Mouse (Mus musculus) urinary bladder, postnatal 10 days (tissue): ENCODE measurements around the gene Vps18.

Source experiments
- DNase-seq: peaks from one replicate; pipeline ENCODE4 v3.0.0; 2022; ENCODE audit warnings: low spot score

Gene Vps18

DNA sequence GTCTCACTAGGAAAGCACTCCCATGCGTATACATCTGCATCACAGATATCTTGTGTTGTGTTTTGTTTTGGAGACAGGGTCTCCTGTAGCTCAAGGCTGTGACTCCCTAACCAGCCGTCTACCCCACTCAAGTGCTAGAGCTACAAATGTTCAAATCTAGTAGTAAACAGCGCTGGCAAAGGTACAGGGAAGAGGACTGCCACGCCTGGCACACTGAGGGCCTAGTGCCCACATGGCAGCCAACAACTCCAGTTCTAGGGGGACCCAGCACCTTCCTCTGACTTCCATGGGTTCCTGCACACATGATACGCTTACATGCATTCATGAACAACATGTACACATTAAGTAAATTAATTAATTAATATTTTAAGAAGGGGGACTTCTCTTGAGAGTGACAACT is 3.7 kb downstream of the Vps18 start:
- DNase-seq: no peak

DNA sequence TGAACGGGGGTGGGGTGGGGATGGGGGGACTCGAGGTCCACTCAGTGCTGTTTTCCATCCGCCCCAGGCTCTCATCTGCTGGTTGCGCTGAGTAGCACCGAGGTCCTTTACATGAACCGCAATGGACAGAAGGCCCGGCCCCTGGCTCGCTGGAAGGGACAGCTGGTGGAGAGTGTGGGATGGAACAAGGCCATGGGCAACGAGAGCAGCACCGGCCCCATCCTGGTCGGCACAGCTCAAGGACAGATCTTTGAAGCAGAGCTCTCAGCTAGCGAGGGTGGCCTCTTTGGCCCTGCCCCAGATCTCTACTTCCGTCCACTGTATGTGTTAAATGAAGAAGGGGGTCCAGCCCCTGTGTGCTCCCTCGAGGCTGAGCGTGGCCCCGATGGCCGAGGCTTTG is 4.3 kb downstream of the Vps18 start:
- no peak for DNase-seq

DNA sequence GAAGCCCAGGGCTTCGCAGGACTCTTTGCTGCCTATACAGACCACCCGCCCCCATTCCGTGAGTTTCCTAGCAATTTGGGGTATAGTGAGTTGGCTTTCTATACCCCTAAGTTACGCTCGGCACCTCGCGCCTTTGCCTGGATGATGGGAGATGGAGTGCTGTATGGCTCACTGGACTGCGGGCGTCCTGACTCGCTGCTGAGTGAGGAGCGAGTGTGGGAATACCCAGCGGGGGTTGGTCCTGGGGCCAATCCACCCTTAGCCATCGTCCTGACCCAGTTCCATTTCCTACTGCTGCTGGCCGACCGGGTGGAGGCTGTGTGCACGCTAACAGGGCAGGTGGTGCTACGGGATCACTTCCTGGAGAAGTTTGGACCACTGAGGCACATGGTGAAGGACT is 4.8 kb downstream of the Vps18 start:
- no peak for DNase-seq

DNA sequence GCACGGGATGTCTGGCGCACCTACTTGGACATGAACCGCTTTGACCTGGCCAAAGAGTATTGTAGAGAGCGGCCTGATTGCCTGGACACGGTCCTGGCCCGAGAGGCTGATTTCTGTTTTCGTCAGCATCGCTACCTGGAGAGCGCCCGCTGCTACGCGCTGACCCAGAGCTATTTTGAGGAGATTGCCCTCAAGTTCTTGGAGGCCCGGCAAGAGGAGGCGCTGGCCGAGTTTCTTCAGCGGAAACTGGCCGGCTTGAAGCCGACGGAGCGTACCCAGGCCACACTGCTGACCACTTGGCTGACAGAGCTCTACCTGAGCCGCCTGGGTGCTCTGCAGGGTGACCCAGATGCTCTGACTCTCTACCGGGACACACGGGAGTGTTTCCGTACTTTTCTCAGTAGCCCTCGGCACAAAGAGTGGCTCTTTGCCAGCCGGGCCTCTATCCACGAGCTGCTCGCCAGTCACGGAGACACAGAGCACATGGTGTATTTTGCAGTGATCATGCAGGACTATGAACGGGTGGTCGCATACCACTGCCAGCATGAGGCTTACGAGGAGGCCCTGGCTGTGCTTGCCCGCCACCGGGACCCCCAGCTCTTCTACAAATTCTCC is 5.3 kb downstream of the Vps18 start:
- DNase-seq: no peak

DNA sequence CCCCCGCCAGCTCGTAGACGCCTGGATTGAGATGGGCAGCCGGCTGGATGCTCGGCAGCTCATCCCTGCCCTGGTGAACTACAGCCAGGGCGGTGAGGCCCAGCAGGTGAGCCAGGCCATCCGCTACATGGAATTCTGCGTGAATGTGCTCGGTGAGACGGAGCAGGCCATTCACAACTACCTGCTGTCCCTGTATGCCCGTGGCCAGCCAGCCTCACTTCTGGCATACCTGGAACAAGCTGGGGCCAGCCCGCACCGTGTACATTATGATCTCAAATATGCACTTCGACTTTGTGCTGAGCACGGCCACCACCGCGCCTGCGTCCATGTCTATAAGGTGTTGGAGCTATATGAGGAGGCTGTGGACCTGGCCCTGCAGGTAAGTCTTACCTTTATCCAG is 5.9 kb downstream of the Vps18 start:
- no peak for DNase-seq

DNA sequence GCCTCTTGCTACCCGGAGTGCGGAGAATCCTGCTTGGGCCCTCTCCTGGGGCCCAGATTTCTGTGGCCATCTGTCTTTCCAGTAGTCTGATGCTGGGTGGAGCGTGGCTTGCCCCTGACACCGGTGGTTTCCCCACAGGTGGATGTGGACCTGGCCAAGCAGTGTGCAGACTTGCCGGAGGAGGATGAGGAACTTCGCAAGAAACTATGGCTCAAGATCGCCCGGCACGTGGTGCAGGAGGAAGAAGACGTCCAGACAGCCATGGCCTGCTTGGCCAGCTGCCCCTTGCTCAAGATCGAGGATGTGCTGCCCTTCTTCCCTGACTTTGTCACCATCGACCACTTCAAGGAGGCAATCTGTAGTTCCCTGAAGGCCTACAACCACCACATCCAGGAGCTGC is 8.2 kb downstream of the Vps18 start:
- no peak for DNase-seq

DNA sequence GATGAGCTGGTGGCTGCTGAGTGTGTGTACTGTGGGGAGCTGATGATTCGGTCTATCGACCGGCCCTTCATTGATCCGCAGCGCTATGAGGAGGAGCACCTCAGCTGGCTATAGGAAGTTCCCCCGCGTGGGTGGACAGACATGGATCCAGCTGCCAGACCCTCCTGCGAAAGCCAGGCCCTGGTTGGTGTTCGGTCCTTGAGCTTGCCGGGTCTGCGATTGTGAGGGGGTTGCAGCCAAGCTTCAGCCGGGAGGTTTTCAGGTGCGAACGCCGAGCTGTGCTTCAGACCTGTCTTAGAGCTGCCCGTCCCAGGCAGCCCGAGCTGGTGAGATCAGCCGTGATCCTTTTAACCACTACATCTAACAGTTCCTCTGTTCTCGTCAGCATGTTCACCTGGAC is 9.0 kb downstream of the Vps18 start:
- DNase-seq: no peak

DNA sequence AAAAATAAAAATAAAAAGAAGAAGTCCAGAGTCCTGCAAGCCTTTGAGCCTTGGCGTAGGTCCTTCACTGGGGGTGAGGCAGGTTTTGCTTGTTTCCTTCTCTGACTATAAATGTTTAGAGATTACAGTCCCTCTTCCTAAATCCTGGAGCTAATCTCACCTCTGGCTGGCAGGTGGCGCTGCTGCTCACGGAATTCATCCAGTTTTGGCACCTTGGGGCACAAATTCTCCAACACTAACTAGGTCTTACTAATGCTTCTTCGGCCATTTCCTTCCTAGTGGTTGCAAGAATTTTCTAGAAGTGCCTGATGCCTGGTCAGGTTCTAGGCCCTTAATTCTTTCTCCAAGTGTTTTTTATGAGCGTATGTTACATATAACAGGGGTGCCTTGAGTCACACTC is 9.8 kb downstream of the Vps18 start:
- no peak for DNase-seq

DNA sequence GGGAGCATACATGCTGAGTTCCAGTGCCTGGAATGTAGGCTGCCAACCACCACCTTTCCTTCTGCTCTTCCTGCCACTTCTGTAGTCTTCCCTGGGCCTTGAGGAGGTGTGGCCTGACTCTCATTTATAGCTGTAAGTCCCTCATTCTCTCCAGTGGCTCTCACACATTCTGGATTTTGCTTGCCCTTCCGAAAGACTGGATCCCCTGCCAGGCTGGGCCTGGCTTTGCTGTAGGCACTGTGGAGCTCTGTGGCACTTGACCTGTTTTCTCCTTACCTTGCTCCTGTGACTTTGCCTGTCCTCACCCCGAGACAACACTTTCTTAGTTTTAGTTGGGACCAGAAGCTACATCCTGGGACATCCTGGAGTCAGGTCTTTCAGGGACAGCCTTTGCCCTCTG is 10.3 kb downstream of the Vps18 start:
- DNase-seq: no peak

DNA sequence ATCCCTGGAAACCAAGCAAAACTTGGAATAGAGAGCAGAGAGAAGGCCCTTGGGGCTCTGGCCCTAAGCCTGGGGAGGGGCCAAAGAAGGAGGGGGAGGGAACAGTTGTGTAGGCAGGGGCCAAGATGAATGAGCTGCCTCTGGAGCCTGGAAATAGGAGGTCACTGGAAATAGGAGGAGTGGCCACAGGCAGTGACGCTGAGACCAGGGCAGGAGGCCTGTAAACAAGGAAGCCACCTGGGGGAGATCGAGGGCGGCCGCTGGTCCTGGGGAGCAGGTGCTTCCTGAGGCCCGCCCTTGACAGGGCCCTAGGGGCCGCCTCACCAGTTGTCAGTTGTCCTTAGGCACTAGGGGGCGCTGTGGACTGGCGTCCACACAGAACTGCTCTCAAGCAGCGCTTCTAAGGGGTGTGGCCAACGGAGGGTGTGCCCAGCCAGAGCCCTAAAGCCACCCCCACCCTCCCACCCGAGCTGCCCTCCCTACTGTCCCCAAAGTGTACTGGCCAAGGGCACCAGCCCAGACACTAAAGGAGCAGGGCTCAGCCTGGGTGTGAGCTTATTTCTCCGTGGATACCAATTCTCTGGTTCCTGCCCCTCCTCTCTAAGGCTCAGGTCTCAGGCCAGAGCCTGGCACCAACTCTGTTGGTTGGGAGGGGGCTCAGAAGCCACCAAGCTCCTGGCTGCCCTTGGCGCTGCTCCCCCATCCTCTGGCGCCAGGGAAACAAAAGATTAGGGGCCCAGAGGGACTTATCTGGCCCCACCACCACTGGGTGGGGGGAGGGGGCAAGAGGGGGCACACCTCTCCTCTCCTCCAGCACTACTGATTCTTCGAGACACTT is 11.7 kb downstream of the Vps18 start:
- no peak for DNase-seq

DNA sequence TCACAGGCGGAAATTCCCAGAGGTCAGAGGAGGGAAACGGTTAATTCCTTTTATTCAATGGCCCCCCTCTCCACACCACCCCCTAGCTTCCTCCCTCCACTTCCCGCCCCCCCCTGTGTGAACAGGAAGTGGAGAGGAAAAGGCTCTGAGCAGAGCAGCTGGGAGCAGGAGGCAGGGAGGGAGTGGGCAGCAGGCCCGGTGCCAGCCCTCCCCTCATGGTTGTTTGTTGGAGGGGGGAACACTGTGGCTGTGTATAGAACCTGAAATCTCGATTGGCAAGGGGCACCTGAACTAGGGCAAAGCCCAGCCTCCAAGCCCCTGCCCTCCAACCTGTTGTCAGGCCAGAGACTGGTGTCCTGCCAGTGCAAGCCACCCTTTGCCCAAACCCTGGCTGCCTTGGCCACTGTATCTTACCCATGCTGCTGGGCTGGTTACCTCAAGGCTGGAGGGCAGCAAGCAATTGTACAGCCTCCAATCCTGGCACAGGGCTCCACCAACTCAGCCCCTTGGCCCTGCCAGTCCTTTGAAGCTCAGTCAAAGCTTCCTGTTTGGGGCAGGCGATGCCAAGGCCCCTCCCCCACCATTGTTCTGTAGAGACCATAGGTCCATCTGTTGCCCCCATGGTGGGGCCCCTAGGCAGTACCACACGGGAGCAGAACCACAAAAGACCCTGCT is 12.4 kb downstream of the Vps18 start:
- no peak for DNase-seq

DNA sequence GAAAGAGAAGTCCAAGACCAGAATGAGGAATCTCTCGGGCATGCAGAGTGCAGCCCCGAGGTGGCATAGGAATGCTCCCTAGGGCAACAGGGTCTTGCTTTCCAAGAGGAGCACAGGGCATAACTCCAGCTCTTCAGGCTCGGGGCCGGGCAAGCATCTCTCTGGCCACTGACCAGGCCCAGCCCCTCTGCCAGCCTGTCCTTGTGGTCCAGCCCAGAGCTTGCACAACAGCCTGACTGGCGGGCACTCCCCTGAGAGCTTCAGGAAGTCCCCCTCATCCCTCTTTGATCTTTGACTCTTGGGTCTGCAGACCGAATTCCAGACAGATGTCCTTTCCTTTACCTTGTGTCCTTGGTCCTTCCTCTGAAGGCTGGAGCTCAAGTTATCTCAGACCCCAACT is 14.3 kb downstream of the Vps18 start:
- DNase-seq: no peak

DNA sequence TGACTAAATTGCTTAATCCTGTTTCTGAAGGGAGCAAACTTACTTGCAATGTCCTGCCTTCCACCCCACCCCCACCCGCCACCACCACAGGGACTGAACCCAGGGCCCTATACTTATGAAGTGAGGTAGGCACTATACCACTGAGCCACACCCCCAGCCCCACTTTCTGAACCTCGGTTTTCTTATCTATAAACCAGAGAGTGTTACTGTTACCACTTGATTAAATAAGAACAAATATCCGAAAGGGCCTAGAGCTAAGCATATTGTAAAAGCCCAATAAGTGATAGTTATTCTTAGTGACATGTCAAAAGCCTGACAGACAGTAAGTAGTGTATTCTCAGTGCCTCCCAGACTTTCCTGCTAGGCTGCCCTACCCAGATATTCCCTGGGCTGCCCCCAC is 15.9 kb downstream of the Vps18 start:
- no peak for DNase-seq

DNA sequence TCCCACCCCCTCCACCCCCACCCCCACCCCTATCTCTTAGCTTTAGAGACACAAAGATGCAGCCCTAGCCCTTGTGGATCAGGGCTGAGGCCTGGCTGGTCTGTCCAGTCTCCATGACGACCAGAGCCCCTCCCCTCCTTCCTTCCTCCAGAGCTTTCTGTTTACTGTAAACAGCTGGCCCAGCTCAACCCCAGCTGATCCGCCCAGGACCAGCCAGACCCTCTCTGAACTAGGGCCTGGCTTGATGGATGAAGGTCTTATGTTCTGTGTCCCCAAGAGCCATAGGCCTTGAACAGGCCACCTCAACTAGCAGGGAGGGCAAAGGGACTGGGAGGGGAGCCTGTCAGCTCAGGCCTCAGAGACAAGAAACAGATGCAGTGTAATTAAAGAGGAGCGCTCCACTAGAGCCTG is 16.3 kb downstream of the Vps18 start:
- no peak for DNase-seq

DNA sequence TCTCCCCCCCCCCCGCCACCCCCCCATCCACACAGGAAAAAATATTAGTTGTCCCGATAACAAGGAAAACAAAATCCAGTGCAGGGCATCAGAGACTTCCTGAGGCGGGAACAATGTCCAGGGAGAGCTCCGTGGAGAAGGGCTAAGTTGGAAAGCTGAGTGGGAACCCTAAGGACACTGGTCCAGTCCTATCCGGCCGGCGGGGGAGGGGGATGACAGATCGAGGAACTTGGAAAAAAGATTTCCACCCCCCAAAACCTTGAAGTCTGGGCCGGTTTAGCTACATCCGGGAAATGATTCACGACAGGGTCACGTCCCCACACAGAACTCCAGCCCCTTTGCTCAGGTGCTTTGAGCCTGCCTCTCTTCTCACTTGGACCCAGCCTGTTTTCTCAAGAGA is 23.0 kb downstream of the Vps18 start:
- no peak for DNase-seq

DNA sequence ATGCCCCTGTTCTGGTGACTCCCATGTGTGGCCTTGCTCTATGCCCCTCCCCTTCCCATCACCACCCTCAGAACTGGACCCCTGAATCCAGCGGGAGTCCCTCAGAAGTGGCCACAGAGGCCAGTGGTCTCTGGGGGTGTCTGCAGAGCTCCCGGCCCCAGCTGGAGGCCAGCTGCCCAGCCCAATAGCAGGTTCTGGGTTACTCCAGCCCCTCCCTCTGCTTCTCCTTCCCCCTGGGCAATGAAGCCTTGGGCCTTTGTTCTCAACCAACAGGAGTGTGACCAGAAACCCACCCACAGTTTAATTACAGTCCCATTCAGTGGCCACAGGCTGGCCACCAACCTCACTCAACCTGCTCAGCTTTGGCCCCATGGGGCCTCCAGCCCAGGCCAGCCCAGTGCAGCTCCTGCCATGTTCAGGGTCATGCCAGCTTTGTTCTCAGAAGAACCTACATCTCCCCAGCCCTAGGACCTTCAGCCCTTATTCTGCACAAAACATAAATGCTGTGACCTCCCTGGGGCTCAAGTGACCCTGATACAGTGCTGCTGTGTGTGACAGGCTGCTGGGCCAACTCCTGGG is 23.9 kb downstream of the Vps18 start:
- no peak for DNase-seq

DNA sequence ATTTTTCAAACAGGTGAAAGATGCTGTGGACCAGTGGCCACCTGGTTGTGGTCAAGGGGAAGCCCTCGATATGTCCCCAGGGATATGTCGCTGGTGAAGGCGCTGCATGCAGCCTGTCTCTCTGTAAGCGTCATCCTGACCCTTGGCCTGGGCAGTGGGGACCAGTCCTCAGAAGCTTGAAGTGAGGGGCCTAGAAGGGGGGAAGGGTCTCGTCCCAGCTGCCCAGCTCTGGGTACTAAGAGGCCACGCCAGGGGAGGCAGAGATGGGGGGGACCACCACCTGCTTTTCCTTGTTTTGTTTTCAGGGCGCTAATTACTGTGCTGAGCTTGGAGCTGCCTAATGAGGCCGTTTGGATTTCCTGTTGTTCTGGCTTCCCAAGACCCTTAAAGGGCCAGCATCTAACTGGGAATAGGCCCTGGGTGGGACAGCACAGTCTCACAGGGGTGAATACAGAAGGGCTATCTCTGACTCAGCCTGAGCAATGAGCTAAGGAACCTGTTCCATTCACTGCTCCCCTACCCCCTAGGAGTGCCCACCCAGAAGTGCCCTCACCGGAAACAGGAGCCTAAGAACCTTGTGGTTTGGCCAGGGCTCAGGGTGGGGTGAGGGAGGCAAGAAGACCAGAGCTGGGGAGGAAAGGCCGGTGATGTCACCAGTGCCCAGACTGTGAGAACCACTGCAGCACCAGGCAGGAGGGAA is 25.4 kb downstream of the Vps18 start:
- no peak for DNase-seq

DNA sequence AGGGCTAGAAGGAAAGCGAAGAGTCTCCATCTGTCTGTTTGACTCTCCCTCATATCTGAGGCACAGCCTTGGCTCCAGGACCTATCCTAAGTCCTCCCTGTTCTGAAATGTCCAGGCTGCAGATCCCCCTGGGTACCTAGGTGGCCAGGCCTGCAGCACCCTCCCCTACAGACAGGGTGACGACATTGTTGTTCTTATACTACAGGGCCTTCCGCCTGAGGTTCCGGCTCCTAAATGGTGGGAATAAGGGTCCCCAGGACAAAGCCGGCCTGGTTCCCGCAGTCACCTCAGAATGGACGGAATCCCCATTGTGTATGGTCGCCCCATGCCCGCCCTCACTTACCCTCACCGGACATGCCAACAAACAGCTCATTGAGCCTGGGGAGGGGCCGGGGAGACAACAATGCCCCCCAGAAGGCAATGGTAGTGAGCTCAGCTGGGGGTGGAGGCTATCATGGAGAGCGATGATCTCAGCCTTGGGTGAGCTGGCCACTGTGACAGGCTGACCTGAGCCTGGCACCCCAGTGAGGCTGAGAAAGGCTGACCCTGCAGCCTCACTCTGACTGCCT is 26.3 kb downstream of the Vps18 start:
- DNase-seq: no peak

DNA sequence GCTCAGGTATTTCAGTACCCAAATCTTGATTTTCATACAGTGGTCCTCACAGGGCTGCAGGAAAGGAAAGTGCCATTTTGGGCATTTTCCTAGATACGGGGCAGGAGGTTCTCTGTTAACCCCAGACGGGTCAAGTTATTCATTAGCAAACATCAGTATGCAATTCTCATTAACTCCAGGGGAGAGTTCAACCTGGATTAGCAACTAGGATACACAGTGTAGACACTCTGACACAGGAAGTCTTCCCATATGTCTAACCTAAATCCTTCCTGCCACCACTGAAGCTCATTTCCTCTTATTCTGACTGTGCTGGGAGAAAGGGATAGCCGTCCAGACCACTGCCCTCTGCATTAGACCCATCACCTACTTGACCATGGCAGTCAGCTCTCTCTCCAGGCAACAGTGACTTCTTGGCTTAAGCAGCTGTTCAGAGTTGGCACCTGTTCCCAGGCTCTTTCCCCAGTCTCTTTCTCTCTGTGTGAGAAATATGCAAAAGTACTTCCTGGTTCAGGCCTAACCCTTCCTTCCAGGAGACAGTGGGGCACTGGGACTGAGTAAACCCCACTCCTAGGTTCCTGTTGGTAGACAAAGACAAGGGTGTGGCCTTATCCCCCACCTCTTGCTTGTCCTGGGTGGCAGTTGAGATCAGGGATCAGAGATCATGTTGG is 29.6 kb downstream of the Vps18 start:
- DNase-seq: no peak

DNA sequence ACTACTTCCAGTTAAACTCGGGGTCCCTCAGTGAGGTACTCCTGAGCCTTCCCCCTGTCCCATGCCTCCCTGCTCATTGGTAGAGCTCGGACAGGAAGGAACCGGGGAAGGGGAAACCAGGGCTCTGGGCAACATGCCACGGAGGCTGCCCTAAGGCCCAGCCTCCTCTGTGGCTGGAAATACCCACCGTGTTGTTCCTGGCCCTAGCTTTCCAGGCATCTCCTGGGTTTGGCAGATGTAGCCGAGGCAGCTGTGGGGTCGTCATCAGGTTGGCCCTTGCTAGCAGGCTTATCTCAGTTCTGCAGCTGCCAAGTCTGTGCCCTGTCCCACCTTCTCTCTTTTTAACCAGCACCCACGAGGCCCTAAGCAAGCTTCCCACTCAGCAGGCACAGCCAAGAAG is 32.0 kb downstream of the Vps18 start:
- no peak for DNase-seq

DNA sequence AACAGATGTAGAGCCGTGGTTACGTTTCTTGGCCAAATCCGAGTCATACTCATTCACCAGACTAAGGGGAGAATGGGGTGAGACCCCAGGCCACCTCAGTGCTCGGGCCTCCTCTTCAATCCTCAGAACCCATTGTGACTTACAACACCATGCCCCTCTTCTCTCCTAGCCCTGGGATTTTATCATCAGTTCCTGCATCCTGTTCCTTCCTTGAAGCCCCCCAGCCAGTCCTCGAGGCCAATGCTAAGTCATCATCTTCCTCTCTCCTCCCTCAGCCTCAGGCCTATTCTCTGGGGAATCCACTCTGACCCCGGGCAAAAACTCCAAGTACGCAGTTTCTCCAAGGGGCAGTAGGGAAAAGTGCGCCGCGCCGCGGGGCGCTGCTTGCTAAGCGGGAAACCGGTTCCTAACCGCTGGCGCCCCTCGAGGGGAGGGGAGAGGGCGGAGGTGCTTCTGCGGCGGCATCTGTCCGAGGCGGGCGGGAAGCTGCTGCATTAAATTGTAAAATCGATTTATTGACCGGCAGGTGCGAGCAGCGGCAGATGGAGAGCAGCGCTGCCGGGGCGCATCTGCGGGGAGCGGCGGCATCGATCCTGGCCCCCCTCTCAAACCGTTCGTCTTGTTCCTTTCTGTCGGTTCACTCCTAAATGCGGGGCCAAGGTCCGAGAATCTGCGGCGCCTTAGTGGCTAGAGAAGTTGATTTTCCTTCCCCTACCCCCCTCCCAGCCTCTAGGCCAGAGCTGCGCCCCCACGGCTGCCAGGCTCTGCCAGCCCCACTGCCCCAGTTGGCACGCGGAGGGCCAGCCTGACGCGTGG is 33.4 kb downstream of the Vps18 start:
- no peak for DNase-seq
